Mouse (Mus musculus): ENCODE data around the gene Nxph1.
A peak's percentile ranks its signal among the peaks of the same experiment; 100 is the strongest.

Gene Nxph1

GRCm38 (mm10) chr6:8948131-8948470, at the start of gene Nxph1:
TSS of gene Nxph1 (plus strand) at chr6:8948431.
- H3K4me3 ChIP-seq (replicated peaks; ENCODE audit: low read length), result peak within 1 kb of the TSS; percentile 77
- H3K9me3 ChIP-seq (ENCODE audit: low read length), result no peaks in the 10 kb centered on the region
- TF ChIP-seq POU5F1 (IDR thresholded peaks at IDR 0.05; ENCODE audit: borderline replicate concordance, low read length) (no peak), NANOG (IDR thresholded peaks at IDR 0.05; ENCODE audit: borderline replicate concordance, low read length) (no peak), CTCF (conservative IDR thresholded peaks at IDR 0.05; ENCODE audit: low read length) (no peak)
- H3K4me1 ChIP-seq (replicated peaks; ENCODE audit: low read depth, low read length), result peaks cover 40% of the 10 kb centered on the region
- H3K27me3 ChIP-seq (ENCODE audit: insufficient read depth, low read length), result peaks cover 54% of the 10 kb centered on the region
- H3K36me3 ChIP-seq (ENCODE audit: insufficient read depth, low read length), result no peaks in the 10 kb centered on the region

- Histone ChIP-seq H3K27me3 (ENCODE audit: insufficient read depth, low read length) (no peaks in the 10 kb centered on the region), H3K4me3 (replicated peaks; ENCODE audit: low read length) (no peak overlapping the region), H3K36me3 (ENCODE audit: insufficient read depth, low read length) (no peaks in the 10 kb centered on the region), H3K9me3 (ENCODE audit: low read length) (no peaks in the 10 kb centered on the region), H3K4me1 (replicated peaks; ENCODE audit: low read depth, low read length) (no peaks in the 10 kb centered on the region)
- TF ChIP-seq NANOG (IDR thresholded peaks at IDR 0.05; ENCODE audit: borderline replicate concordance, low read length) (no peak), POU5F1 (IDR thresholded peaks at IDR 0.05; ENCODE audit: borderline replicate concordance, low read length) (no peak), CTCF (conservative IDR thresholded peaks at IDR 0.05; ENCODE audit: low read length) (no peak)
Observed at GRCm38 (mm10) chr6:8900021-8900728, 48.1 kb upstream of the Nxph1 start.

GRCm38 (mm10) chr6:8900729-8901122, 47.5 kb upstream of the Nxph1 start:
- Histone ChIP-seq H3K36me3 (ENCODE audit: insufficient read depth, low read length) (no peaks in the 10 kb centered on the region), H3K27me3 (ENCODE audit: insufficient read depth, low read length) (no peaks in the 10 kb centered on the region), H3K4me1 (replicated peaks; ENCODE audit: low read depth, low read length) (no peaks in the 10 kb centered on the region), H3K9me3 (ENCODE audit: low read length) (no peaks in the 10 kb centered on the region), H3K4me3 (replicated peaks; ENCODE audit: low read length) (no peak overlapping the region)
- TF ChIP-seq NANOG (IDR thresholded peaks at IDR 0.05; ENCODE audit: borderline replicate concordance, low read length) (no peak), POU5F1 (IDR thresholded peaks at IDR 0.05; ENCODE audit: borderline replicate concordance, low read length) (no peak), CTCF (conservative IDR thresholded peaks at IDR 0.05; ENCODE audit: low read length) (no peak)

GRCm38 (mm10) chr6:8907917-8908316, 40.3 kb upstream of the Nxph1 start:
- Histone ChIP-seq H3K4me1 (replicated peaks; ENCODE audit: low read depth, low read length) (no peaks in the 10 kb centered on the region), H3K4me3 (replicated peaks; ENCODE audit: low read length) (no peak overlapping the region), H3K9me3 (ENCODE audit: low read length) (no peaks in the 10 kb centered on the region), H3K27me3 (ENCODE audit: insufficient read depth, low read length) (no peaks in the 10 kb centered on the region), H3K36me3 (ENCODE audit: insufficient read depth, low read length) (no peaks in the 10 kb centered on the region)
- TF ChIP-seq POU5F1 (IDR thresholded peaks at IDR 0.05; ENCODE audit: borderline replicate concordance, low read length) (no peak), NANOG (IDR thresholded peaks at IDR 0.05; ENCODE audit: borderline replicate concordance, low read length) (no peak), CTCF (conservative IDR thresholded peaks at IDR 0.05; ENCODE audit: low read length) (no peak)

GRCm38 (mm10) chr6:8913404-8913803, 34.8 kb upstream of the Nxph1 start:
- no peaks in the 10 kb centered on the region for H3K4me1 ChIP-seq (replicated peaks; ENCODE audit: low read depth, low read length)
- no peak overlapping the region for H3K4me3 ChIP-seq (replicated peaks; ENCODE audit: low read length)
- H3K36me3 ChIP-seq (ENCODE audit: insufficient read depth, low read length), result no peaks in the 10 kb centered on the region
- no peaks in the 10 kb centered on the region for H3K9me3 ChIP-seq (ENCODE audit: low read length)
- H3K27me3 ChIP-seq (ENCODE audit: insufficient read depth, low read length), result no peaks in the 10 kb centered on the region
- TF ChIP-seq NANOG (IDR thresholded peaks at IDR 0.05; ENCODE audit: borderline replicate concordance, low read length) (no peak), CTCF (conservative IDR thresholded peaks at IDR 0.05; ENCODE audit: low read length) (no peak), POU5F1 (IDR thresholded peaks at IDR 0.05; ENCODE audit: borderline replicate concordance, low read length) (no peak)

- TF ChIP-seq POU5F1 (IDR thresholded peaks at IDR 0.05; ENCODE audit: borderline replicate concordance, low read length) (no peak), CTCF (conservative IDR thresholded peaks at IDR 0.05; ENCODE audit: low read length) (no peak), NANOG (IDR thresholded peaks at IDR 0.05; ENCODE audit: borderline replicate concordance, low read length) (no peak)
- H3K4me3 ChIP-seq (replicated peaks; ENCODE audit: low read length), result no peak overlapping the region
- no peaks in the 10 kb centered on the region for H3K36me3 ChIP-seq (ENCODE audit: insufficient read depth, low read length)
- H3K4me1 ChIP-seq (replicated peaks; ENCODE audit: low read depth, low read length), result no peaks in the 10 kb centered on the region
- no peaks in the 10 kb centered on the region for H3K9me3 ChIP-seq (ENCODE audit: low read length)
- H3K27me3 ChIP-seq (ENCODE audit: insufficient read depth, low read length), result no peaks in the 10 kb centered on the region
Observed at GRCm38 (mm10) chr6:8914682-8915081, 33.5 kb upstream of the Nxph1 start.

GRCm38 (mm10) chr6:8924481-8924880, 23.8 kb upstream of the Nxph1 start:
- Histone ChIP-seq H3K4me1 (replicated peaks; ENCODE audit: low read depth, low read length) (no peaks in the 10 kb centered on the region), H3K4me3 (replicated peaks; ENCODE audit: low read length) (no peak overlapping the region), H3K36me3 (ENCODE audit: insufficient read depth, low read length) (no peaks in the 10 kb centered on the region), H3K9me3 (ENCODE audit: low read length) (peaks cover 41% of the 10 kb centered on the region), H3K27me3 (ENCODE audit: insufficient read depth, low read length) (no peaks in the 10 kb centered on the region)
- TF ChIP-seq NANOG (IDR thresholded peaks at IDR 0.05; ENCODE audit: borderline replicate concordance, low read length) (no peak), CTCF (conservative IDR thresholded peaks at IDR 0.05; ENCODE audit: low read length) (no peak), POU5F1 (IDR thresholded peaks at IDR 0.05; ENCODE audit: borderline replicate concordance, low read length) (no peak)

- Histone ChIP-seq H3K36me3 (ENCODE audit: insufficient read depth, low read length) (no peaks in the 10 kb centered on the region), H3K4me3 (replicated peaks; ENCODE audit: low read length) (no peak overlapping the region), H3K4me1 (replicated peaks; ENCODE audit: low read depth, low read length) (no peaks in the 10 kb centered on the region), H3K27me3 (ENCODE audit: insufficient read depth, low read length) (no peaks in the 10 kb centered on the region), H3K9me3 (ENCODE audit: low read length) (peaks cover 6% of the 10 kb centered on the region)
- no peak for TF ChIP-seq POU5F1 (IDR thresholded peaks at IDR 0.05; ENCODE audit: borderline replicate concordance, low read length)
- no peak for TF ChIP-seq NANOG (IDR thresholded peaks at IDR 0.05; ENCODE audit: borderline replicate concordance, low read length)
- TF ChIP-seq CTCF (conservative IDR thresholded peaks at IDR 0.05; ENCODE audit: low read length), result no peak
Observed at GRCm38 (mm10) chr6:8935241-8935640, 13.0 kb upstream of the Nxph1 start.

- peaks cover 6% of the 10 kb centered on the region for H3K9me3 ChIP-seq (ENCODE audit: low read length)
- TF ChIP-seq POU5F1 (IDR thresholded peaks at IDR 0.05; ENCODE audit: borderline replicate concordance, low read length) (no peak), CTCF (conservative IDR thresholded peaks at IDR 0.05; ENCODE audit: low read length) (peak; percentile 51)
- H3K27me3 ChIP-seq (ENCODE audit: insufficient read depth, low read length), result no peaks in the 10 kb centered on the region
- no peaks in the 10 kb centered on the region for H3K36me3 ChIP-seq (ENCODE audit: insufficient read depth, low read length)
- no peaks in the 10 kb centered on the region for H3K4me1 ChIP-seq (replicated peaks; ENCODE audit: low read depth, low read length)
- no peak overlapping the region for H3K4me3 ChIP-seq (replicated peaks; ENCODE audit: low read length)
Observed at GRCm38 (mm10) chr6:8935705-8936104, 12.5 kb upstream of the Nxph1 start.
